Mouse (Mus musculus) heart, adult 9 months (tissue): ENCODE results near the gene Gm45618.
"Not testable (repeated sequence)": the region's sequence is repeated elsewhere in the genome, so short reads cannot be mapped to it uniquely, and the experiment has no call there.

Source experiments
- DNase-seq, 2 experiments: peaks; one replicate each; pipeline ENCODE4 v3.0.0; 2022; ENCODE audit warnings: low spot score in 2 of 2

Gm45618 gene

DNA sequence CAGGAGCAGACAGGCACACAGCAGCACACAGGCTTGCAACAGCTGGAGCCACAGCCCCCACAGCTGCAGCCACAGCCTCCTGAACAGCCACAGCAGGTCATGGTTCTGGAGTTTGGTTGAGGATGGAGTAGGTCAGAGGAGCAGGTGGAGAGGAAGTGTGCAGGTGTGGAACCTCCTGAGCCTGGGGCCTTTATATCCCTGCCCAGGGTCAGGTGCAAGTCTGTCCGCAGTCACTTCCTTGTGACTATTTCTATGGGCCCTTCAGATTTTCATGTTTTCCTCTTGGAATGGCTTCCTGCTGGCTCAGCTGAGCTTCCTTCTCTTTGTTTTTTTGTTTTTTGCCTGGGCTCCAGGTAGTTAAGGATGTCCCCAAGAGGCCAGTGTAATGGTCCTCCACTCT, at the start of gene Gm45618:
Gene Gm45618, minus strand, starts transcription at position 101 of the 400 bp plus-strand sequence.
- not testable (repeated sequence) for DNase-seq

DNA sequence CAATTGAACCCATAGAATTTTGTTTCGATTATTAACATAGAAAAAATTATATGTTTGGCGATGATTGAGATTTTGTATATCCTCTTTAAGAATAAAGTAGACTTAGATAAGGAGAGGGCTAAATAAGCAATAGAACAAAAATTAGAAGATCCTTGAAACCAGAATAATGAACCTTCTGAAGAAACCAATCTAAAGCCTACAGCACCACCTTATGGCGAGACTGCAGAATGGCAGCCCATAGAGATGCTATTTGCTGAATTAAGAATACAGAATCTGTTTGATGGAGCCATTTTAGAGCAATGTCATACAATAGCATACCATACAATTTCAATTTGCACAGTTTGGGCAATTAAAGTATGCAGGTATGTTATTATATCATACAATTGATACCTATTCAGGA, 49.3 kb upstream of the Gm45618 start:
- DNase-seq, result no peak

GRCm38 (mm10) chr7:142165639-142166038, 45.1 kb upstream of the Gm45618 start, which contains the start of gene Gm4553:
Gene Gm4553 (minus strand): TSS chr7:142165739.
- not testable (repeated sequence) for DNase-seq

DNA sequence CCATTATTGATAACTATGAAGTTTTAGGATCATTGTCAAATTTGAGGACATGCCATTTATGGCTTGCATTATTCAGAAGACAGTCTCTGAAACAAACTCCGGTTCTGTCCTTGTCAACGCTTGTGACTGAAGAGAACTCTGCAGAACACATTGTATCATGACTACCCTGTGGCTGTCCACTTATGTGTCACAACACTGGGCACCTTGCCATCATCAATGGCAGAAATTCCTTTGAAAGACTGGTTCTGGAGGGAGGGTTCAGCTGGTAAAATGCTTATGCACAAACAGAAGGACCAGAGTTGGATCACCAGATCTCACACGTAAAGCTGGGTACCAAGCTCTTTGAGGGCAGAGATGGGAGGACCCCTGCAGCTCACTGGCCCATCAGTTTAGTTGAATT, 38.8 kb upstream of the Gm45618 start:
- no peak for DNase-seq

DNA sequence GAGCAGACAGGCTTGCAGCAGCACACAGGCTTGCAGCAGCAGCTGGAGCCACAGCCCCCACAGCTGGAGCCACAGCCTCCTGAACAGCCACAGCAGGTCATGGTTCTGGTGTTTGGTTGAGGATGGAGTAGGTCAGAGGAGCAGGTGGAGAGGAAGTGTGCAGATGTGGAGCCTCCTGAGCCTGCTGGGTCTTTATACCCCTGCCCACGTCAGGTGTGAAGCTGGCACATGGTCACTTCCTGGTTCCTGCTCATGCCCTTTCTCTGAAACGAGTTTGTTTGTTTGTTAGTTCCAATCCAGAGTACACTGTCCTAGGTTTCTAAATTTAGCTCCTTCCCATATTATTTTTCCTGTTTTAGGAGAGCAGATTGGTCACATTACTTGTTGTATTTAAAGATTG, 36.5 kb upstream of the Gm45618 start, which contains the start of gene Gm29735:
Gene Gm29735, minus strand, starts transcription at position 101 of the 400 bp plus-strand sequence.
- not testable (repeated sequence) for DNase-seq

DNA sequence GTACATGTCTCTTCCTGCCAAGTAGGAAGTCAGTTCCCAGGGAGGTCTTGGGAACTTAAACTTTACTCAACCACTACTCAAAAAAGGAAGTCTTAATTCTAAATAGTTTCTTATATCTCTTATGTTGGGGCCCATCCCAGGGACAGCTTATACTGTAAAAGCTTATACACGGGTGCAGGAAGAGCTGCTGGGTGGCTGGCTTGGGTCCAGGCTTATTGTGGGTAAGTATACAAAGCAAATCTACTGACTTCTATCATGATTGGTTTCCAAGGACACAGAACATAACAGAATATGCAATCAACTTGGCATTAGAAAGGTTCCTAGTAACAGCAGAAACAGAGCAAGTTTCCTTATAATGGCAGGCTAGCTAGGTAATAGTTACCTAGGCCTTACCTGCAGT, 34.8 kb upstream of the Gm45618 start:
- DNase-seq, result no peak

DNA sequence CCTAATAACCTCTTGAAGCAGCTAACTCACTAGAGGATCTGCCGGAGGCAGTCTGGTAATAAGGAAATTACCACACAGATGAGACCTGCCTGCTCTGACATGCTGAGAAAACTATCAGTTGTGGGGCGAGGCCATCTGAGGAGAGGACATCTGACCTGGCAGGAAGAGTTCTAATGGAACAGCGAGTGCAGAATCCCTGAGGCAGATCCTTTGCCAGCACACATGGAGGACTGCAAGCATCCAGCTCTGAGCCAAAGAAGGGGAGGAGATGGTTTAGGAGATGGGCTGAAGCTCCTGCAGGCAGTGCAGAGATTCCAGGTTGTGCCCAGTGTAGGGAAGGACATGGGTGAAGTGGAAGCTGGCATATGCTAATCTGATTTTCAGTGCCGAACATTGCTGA, 31.7 kb upstream of the Gm45618 start:
- DNase-seq, result no peak

DNA sequence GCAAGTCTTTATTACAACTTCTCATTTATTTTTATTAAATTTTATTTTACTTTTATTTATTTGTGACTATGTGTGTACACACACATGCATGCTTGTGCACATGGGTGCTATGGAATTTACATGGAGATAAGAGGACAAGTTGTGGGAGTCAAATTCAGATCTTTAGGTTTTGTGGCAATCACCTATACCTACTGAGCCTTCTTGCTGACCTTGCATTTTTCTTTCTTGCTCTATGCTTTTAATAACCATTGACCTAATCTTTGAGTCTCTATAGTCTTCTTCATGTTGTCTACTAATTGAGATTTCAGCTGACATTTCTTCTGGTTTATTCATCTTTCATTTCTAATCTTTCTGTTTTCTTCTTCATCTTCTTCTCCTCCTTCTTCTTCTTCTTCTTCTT, 28.1 kb upstream of the Gm45618 start:
- DNase-seq, result no peak

DNA sequence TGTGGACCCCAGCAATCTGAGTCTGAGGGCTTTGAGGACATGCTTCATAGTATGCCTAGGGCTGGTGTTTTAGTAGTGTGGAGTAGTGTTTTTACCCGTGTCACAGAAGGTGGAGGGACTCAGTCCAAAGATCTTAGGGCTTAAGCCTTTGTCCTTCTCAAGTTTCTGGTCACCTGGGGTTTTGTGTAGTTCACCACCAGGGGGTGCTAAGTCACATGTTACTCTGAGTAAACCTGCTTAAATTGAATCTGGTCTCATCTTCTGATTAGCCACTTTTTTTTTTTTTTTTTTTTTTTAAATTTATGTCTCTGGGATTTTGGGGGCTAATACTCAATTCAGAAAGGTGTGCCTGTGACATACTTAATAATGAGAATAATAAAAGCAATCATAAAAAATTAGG, 25.5 kb upstream of the Gm45618 start:
- peak; percentile 8 to 30 for DNase-seq

- DNase-seq, result no peak
Measured at GRCm38 (mm10) chr7:142145413-142145940, 24.9 kb upstream of the Gm45618 start.

GRCm38 (mm10) chr7:142144507-142144906, 24.0 kb upstream of the Gm45618 start, which contains the start of gene Gm45337:
Gene Gm45337 (minus strand): TSS chr7:142144607.
- DNase-seq, result no peak

DNA sequence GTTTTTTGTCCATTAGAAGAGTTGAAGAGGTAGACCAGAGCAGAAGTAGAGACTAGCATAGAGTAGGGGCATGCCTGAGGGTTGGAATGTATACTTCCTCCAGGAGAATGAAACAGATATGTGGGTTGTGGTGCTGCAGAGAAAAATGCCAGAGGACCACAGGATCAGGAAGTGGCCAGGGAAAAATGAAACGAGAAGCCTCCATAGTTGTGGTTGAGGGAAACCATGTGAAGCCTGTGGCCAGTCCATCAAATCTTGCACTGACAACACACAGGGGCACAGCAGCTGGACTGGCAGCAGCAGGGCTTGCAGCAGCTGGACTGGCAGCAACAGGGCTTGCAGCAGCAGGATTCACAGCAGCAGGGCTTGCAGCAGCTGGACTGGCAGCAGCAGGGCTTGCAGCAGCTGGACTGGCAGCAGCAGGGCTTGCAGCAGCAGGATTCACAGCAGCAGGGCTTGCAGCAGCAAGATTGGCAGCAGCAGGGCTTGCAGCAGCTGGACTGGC, 23.0 kb upstream of the Gm45618 start:
- DNase-seq, result not testable (repeated sequence)

GRCm38 (mm10) chr7:142140696-142141095, 20.2 kb upstream of the Gm45618 start:
- no peak for DNase-seq

- not testable (repeated sequence) for DNase-seq
Measured at GRCm38 (mm10) chr7:142135934-142136333, 15.4 kb upstream of the Gm45618 start, which contains the start of gene Gm39115. Gene Gm39115 (minus strand): TSS chr7:142136034.

GRCm38 (mm10) chr7:142134206-142134995, 13.9 kb upstream of the Gm45618 start:
- DNase-seq, result no peak

DNA sequence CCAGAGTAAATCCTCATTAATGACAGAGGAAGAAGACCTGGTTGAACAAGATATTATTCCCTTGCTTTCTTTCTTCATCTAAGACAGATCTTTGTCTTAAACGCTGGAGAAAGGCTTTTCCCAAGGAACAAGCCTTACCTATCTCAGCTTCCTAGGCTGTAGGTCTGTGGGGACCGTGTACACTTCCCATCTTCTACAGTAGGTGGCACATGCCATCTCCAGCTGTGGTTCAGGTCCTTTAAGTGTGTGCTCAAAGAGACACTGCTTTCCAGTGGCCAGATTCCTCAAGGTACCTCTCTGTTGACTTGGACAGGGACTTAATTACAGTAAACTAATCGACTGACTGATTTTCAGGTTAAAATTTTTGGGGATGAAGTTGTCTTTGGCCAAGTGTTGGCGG, 8.3 kb upstream of the Gm45618 start:
- DNase-seq, result no peak

- DNase-seq, result no peak
Measured at GRCm38 (mm10) chr7:142119632-142120031, 897 bp downstream of the Gm45618 start.

DNA sequence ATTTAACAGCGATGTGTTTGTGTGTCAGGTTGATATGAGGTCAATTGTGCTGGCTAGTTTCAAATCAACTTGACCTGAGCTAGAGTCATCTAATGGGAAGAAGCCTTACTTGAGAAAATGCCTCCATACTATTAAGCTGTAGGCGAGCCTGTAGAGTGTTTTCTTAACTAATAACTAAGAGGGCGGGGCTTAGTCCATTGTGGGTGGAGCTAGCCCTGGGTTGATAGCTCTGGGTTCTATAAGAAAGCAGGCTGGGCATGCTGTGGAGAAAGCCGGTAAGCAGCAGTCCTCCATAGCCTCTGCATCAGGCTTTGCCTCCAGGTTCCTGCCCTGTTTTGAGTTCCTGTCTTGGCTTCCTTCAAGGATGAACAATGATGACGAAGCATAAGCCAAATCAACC, 15.8 kb downstream of the Gm45618 start:
- DNase-seq, result no peak

GRCm38 (mm10) chr7:142097776-142098175, 22.8 kb downstream of the Gm45618 start:
- DNase-seq, result peak; percentile 61 to 79

- DNase-seq, result no peak
Measured at GRCm38 (mm10) chr7:142096701-142097100, 23.8 kb downstream of the Gm45618 start.

GRCm38 (mm10) chr7:142095183-142095931, 25.2 kb downstream of the Gm45618 start, which contains the start of gene Dusp8:
Gene Dusp8 (minus strand): TSS chr7:142095843.
- DNase-seq, result peak; percentile 93 to 95
